Mouse (Mus musculus): ENCODE results near the gene Syne2. TPM values are rescaled to one million over a fixed set of nuclear protein-coding genes. Genes with fewer than 3 reads are reported as not detected.

Gene Syne2
- polyA plus RNA-seq, 1 experiment, result 0.78 TPM

DNA sequence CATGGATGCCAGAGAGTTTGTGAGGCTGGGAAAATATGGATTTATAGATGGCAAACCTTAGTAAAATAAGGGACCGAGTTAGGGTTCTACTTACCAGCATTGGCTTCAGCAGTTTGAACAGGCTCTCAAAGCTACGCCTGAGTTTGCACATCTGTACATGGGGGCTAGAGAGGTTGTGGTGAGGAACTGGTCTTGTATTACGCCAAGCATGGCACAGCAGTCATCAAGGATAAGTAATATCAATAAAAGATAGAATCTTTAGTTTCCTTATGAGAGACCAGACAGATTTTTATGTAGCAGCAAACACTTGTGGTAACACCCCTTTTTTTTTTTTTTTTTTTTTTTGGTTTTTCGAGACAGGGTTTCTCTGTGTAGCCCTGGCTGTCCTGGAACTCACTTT, 194.9 kb downstream of the Syne2 start:
- H3K36me3 ChIP-seq (replicated peaks; ENCODE audit: low read length), result no peaks in the 10 kb centered on the region
- TF ChIP-seq FLI1 (IDR thresholded peaks at IDR 0.05; ENCODE audit: low read length), result no peak
- no peak for TF ChIP-seq GATA1 (IDR thresholded peaks at IDR 0.05; ENCODE audit: borderline replicate concordance, low read length)
- no peaks in the 10 kb centered on the region for H3K4me1 ChIP-seq
- no peak overlapping the region for H3K4me3 ChIP-seq (replicated peaks)
- peaks cover 2% of the 10 kb centered on the region for H3K27me3 ChIP-seq (replicated peaks)
- H3K9me3 ChIP-seq, result no peaks in the 10 kb centered on the region

DNA sequence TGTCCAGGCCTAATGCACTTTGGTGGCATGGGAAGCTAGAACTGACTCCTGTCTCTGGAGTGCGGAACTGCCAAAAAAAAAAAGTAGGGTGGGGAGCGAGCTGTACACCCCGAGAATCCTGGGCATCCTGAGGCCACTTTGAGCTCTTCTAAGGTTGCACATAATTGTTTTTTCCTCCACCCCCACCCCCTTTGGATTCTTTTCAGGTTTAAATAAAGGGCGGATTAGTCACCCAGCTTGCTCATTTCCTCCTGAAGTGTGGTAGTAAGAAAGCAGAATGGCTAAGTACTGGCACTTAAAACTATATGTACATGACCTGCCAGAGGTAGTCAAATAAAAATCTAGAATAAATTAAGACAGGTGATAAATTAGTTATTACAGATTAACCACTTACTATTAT, 195.5 kb downstream of the Syne2 start:
- H3K36me3 ChIP-seq (replicated peaks; ENCODE audit: low read length), result no peaks in the 10 kb centered on the region
- H3K4me1 ChIP-seq, result no peaks in the 10 kb centered on the region
- no peaks in the 10 kb centered on the region for H3K9me3 ChIP-seq
- no peak overlapping the region for H3K4me3 ChIP-seq (replicated peaks)
- H3K27me3 ChIP-seq (replicated peaks), result peaks cover 2% of the 10 kb centered on the region
- TF ChIP-seq GATA1 (IDR thresholded peaks at IDR 0.05; ENCODE audit: borderline replicate concordance, low read length) (no peak), FLI1 (IDR thresholded peaks at IDR 0.05; ENCODE audit: low read length) (no peak)

DNA sequence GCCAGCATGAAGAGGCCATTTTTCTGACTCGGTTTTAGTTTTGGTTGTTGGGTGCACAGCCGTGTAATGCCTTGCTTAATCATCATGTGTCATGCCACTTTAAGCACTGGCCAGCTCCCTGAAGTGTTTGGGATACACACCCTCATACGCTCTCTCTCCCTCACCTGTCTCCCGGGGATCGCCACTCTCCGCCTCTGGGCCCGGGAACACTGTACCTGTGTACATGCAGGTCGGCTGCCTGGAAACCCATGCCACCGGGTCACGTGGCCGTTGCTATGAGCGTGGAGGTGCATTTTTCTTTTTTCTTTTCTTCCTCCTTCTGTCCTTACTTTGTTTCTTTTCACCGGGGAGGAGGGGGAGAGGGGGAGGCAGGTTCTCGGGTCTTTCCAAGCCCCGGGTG, 197.1 kb downstream of the Syne2 start:
- Histone ChIP-seq H3K9me3 (peaks cover 4% of the 10 kb centered on the region), H3K4me3 (replicated peaks) (no peak overlapping the region), H3K36me3 (replicated peaks; ENCODE audit: low read length) (no peaks in the 10 kb centered on the region), H3K27me3 (replicated peaks) (peaks cover 2% of the 10 kb centered on the region), H3K4me1 (no peaks in the 10 kb centered on the region)
- TF ChIP-seq FLI1 (IDR thresholded peaks at IDR 0.05; ENCODE audit: low read length) (no peak), GATA1 (IDR thresholded peaks at IDR 0.05; ENCODE audit: borderline replicate concordance, low read length) (no peak)

DNA sequence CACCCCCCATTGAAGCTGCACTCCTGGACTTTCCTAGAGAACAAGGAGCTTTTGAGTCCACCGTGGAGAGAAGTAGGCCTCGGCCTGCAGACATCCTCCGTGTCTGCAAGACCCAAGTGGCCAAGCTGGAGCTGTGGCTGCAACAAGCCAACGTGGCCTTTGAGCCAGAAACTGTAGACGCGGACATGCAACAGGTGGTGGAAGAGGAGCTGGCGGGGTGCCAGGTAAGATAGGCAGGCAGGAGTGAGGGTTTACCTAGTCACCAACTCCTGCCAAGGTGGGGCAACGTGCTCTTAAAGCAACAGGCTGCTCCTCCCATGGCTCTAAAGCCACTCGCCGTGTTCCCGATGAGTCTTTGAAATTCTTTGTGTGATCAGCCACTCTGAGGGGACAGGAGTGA, 197.6 kb downstream of the Syne2 start:
- H3K4me1 ChIP-seq, result no peaks in the 10 kb centered on the region
- TF ChIP-seq FLI1 (IDR thresholded peaks at IDR 0.05; ENCODE audit: low read length), result no peak
- TF ChIP-seq GATA1 (IDR thresholded peaks at IDR 0.05; ENCODE audit: borderline replicate concordance, low read length), result no peak
- H3K36me3 ChIP-seq (replicated peaks; ENCODE audit: low read length), result no peaks in the 10 kb centered on the region
- no peak overlapping the region for H3K4me3 ChIP-seq (replicated peaks)
- H3K27me3 ChIP-seq (replicated peaks), result peaks cover 2% of the 10 kb centered on the region
- H3K9me3 ChIP-seq, result peaks cover 4% of the 10 kb centered on the region

DNA sequence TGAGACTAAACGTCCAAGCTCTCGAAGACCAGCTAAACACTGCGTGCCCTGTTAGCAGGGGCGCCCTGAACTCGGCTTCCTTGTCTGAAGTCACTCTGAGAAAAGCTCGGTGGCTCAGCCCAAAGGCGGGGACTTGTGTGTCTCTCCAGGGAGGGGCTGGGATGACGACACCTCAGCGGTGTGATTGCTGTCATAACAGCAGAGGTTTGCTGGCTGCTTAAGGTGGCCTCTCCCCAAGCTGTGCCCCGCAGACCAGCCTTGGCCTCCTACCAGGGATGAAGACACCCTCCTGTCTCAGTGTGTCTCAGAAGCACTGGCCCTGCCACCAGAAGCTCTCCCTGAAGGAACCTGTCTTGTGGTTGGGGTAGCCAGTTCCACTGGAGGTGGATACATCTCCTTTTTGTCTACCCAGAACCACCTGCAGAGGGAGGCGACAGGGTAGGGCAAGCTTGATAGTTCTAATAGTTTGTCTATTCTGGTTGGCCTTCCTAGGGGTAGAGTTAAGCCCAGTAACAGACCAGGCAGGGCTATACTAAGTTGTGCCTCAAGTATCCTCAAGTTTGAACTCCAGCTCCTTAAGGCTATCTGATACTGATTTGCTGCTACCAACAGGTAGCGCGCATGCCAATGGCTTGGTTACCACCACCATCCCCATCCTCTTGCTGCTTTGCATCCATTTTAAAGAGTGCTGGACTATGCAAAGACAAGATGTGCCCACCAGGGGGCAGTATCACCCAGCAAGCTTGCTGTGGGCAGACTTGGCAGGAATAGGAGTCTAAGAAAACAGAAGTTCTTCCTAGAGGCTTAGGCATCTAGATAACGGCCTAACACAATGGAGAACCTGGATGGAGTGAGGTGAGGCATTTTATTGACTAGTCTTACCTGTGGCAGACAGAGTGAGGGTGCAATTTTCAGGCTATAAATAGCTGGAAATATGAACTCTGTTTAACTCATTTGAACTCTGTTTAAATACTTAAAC, 198.5 kb downstream of the Syne2 start:
- peaks cover 2% of the 10 kb centered on the region for H3K27me3 ChIP-seq (replicated peaks)
- H3K4me3 ChIP-seq (replicated peaks), result no peak overlapping the region
- no peaks in the 10 kb centered on the region for H3K4me1 ChIP-seq
- H3K36me3 ChIP-seq (replicated peaks; ENCODE audit: low read length), result no peaks in the 10 kb centered on the region
- TF ChIP-seq GATA1 (IDR thresholded peaks at IDR 0.05; ENCODE audit: borderline replicate concordance, low read length), result no peak
- TF ChIP-seq FLI1 (IDR thresholded peaks at IDR 0.05; ENCODE audit: low read length), result no peak
- peaks cover 4% of the 10 kb centered on the region for H3K9me3 ChIP-seq

DNA sequence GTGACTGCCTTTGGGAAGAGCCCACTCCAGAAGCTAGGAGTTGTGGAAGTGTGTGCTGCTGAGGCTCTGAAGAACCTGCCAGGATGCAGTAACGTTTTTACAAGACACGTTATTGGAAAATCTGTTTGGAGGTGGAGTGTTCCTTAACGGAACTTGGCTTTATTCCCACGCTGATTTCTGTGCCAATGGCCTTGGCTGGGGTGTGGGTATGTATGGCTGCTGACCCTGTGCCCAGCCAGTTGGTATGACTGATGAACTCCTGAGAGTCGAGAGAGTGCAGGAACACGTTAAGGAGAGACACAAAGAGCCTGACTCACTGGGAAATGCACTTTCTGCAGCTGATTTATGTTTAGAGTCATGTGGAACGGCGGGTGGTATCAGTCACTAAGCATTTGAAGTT, 200.7 kb downstream of the Syne2 start:
- no peaks in the 10 kb centered on the region for H3K4me1 ChIP-seq
- peaks cover 2% of the 10 kb centered on the region for H3K27me3 ChIP-seq (replicated peaks)
- H3K4me3 ChIP-seq (replicated peaks), result no peak overlapping the region
- peaks cover 4% of the 10 kb centered on the region for H3K9me3 ChIP-seq
- TF ChIP-seq FLI1 (IDR thresholded peaks at IDR 0.05; ENCODE audit: low read length), result no peak
- H3K36me3 ChIP-seq (replicated peaks; ENCODE audit: low read length), result no peaks in the 10 kb centered on the region

DNA sequence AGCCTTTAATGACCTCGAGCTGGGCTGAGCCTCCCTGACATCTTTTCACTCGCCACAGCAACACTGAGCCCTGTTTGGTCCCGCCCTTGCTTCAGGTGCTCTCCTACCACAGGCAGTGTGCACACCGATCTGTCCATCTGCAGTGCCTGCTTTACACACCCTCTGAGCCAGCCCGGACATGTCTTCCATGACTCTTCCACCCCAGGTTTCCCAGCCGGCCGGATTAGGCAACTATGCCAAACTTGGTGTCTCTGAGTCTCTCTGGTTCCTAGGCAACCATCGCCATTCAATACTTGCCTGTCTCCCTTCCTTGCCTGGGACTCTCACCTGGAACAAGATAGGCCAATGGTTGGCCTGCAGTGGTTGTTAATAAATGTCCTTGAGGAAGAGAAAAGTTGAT, 224.4 kb downstream of the Syne2 start:
- Histone ChIP-seq H3K9me3 (0 out of 2 replicates have a peak, but pooled peaks cover 3% of the 10 kb centered on the region), H3K4me1 (peaks cover 23% of the 10 kb centered on the region), H3K27me3 (replicated peaks) (peaks cover 3% of the 10 kb centered on the region), H3K36me3 (replicated peaks; ENCODE audit: low read length) (no peaks in the 10 kb centered on the region), H3K4me3 (replicated peaks) (no peak overlapping the region)
- TF ChIP-seq GATA1 (IDR thresholded peaks at IDR 0.05; ENCODE audit: borderline replicate concordance, low read length), result no peak
- TF ChIP-seq FLI1 (IDR thresholded peaks at IDR 0.05; ENCODE audit: low read length), result no peak

DNA sequence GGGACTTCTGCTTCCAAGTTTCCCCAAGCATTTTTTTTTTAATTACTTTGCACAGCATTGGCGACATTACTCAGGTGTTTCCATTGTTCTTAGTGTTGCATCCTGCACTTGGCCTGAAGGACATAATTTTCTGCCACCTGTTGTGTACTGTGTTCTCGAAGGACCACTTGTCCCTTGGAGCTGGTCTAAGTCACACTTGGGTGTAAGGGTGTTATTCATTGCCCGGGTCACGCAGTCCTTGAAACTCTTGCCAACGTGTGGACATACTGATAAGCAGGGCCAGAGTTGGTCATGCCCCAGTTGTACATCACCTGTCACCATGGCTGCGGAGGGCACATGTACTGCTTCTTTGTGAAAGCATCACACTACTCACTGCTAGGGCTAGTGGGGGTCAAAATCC, 228.6 kb downstream of the Syne2 start:
- TF ChIP-seq GATA1 (IDR thresholded peaks at IDR 0.05; ENCODE audit: borderline replicate concordance, low read length), result no peak
- no peak for TF ChIP-seq FLI1 (IDR thresholded peaks at IDR 0.05; ENCODE audit: low read length)
- peak overlapping the region; percentile 53 for H3K4me3 ChIP-seq (replicated peaks)
- peaks cover 33% of the 10 kb centered on the region for H3K4me1 ChIP-seq
- H3K27me3 ChIP-seq (replicated peaks), result peaks cover 3% of the 10 kb centered on the region
- no peaks in the 10 kb centered on the region for H3K36me3 ChIP-seq (replicated peaks; ENCODE audit: low read length)
- H3K9me3 ChIP-seq, result no peaks in the 10 kb centered on the region

DNA sequence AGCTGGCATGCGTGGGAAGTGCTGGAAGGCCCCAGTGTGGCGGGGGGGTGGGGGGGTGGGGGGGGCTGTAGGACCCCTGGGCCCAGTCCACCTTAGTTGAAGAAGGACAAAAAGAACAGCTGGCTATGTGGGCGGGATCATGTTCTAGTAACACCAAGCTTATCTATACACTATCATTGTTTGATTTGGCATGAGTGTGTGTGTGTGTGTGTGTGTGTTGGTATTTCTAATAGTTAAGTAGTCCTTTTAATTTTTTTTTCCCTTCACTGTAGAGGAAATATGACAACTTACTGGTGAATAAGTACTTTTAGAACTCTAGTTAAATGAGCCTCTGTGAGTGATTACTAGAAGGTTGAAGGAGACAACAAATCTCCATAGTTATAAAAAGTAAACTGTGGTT, 230.0 kb downstream of the Syne2 start:
- Histone ChIP-seq H3K4me1 (peaks cover 33% of the 10 kb centered on the region), H3K27me3 (replicated peaks) (no peaks in the 10 kb centered on the region), H3K4me3 (replicated peaks) (no peak overlapping the region), H3K9me3 (no peaks in the 10 kb centered on the region), H3K36me3 (replicated peaks; ENCODE audit: low read length) (no peaks in the 10 kb centered on the region)
- no peak for TF ChIP-seq FLI1 (IDR thresholded peaks at IDR 0.05; ENCODE audit: low read length)
- TF ChIP-seq GATA1 (IDR thresholded peaks at IDR 0.05; ENCODE audit: borderline replicate concordance, low read length), result no peak

DNA sequence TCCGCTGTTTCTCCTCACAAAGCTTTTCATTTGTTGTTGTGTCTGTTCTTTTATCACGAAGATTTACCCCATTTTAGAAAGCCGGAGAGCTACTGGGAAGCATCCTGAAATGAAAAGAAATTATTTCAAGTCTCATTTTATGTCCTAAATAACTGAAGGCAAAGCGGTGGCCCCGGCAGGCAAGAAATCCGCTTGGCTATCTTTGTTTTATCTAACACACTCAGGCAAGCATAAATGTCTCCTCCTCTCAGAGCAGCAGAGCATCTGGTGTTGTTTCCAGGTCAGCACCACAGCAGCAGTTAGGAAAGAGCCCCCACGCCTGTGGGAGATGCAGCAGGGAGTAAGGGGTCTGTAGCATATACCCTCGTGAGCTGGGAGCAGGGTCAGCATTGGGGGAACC, 230.7 kb downstream of the Syne2 start:
- Histone ChIP-seq H3K36me3 (replicated peaks; ENCODE audit: low read length) (no peaks in the 10 kb centered on the region), H3K4me1 (peaks cover 27% of the 10 kb centered on the region), H3K27me3 (replicated peaks) (no peaks in the 10 kb centered on the region), H3K4me3 (replicated peaks) (peak overlapping the region; percentile 78), H3K9me3 (no peaks in the 10 kb centered on the region)
- TF ChIP-seq GATA1 (IDR thresholded peaks at IDR 0.05; ENCODE audit: borderline replicate concordance, low read length) (no peak), FLI1 (IDR thresholded peaks at IDR 0.05; ENCODE audit: low read length) (no peak)

Data from megakaryocyte, embryonic 14.5 days (primary cell).